Mouse (Mus musculus) thymus, postnatal 25 days (tissue): ENCODE measurements around the gene Mpped2.

Experiments used
- DNase-seq: peaks from one replicate; pipeline ENCODE4 v3.0.0; 2022

Mpped2 gene

DNA sequence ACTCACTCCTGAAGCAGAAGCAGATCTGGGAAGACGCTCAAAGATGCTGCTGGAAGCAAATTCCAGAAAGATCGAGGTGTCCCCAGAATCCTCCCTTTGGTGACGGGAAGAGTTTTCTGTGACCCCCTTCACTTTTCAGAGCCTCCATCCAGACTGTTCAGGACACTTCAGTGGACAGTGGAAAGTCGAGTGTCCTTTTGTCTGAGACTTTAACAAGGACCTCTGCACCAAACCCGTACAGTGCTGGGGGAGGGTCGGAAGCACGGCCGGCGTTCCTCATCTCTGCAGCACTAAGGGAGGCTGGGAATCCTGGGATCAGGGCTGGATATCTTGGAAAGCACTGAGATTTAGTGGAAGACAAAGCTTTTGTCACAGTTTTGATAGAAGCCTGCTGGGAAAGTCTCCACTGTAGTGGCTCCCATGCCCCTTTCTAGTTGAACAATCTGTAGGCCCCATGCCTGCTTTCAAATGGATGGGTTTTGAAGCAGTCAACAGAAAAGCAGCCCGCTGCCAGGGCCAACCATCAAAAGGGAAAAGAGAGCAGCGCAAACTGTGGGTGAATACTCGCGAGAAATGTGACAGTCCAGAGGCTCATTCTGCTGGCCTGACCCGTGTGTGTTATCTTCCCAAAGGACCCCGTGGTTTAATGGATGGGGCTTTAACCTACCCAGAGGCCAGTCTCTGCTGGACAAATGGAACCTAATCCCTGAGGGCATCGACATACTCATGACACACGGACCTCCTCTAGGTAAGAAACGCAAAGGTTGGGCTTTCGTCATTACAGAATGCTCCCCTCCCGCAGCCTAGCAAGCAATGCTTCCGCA lies 168.0 kb downstream of the Mpped2 start:
- DNase-seq, result no peak

DNA sequence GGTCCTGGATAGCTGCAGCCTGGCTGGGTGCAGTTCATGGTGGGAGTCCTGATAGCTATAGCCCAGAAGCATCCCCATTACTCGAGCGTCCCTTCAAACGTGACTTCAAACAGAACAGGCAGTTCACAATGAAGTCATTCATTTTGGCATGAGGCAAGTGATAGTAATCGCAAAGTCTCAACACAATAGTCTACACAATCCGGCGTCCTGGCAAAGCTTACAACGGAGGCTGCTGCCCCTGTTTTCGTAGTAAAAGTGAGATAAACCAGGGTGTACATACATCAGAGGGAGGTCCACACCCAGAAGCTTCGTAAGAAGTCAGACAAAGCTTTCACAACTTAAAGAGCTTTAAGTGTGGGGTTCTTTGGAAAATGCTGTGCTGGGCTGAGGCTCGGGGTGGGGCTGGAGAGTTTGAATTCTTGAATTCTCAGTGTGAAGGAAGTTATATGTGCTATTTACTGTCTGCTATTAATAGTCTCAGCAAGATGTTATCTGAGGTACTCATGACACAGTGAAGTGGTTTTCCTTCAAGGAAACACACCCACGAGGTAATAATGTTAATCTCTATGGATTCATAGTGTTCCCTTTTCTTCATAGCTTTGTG lies 170.1 kb downstream of the Mpped2 start:
- no peak for DNase-seq

GRCm38 (mm10) chr2:106865148-106865786 lies 172.2 kb downstream of the Mpped2 start:
- no peak for DNase-seq

GRCm38 (mm10) chr2:106866303-106866702 lies 173.2 kb downstream of the Mpped2 start:
- DNase-seq, result no peak

- no peak for DNase-seq
Observed at GRCm38 (mm10) chr2:106870886-106871285, 177.8 kb downstream of the Mpped2 start.

GRCm38 (mm10) chr2:106873166-106873565 lies 180.1 kb downstream of the Mpped2 start:
- DNase-seq, result no peak

DNA sequence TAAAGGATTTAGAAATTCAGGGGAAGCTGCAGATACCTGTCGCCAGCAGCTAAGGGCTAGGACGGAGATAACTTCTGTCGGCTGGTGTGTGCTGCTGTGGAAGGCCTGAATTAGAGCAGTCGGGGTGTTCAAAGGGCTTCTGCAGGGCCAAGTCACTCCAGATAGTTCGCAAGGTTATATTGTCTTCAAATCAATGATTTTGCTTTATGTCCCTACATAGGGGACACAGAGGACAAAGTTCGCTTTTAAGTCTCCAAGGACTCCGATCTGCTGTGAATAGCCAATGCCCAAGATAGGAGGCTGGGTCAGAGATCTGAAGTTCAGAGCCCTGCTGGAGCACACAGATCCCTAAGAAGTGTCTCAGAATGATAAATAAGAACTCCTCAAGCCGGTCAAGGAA lies 190.3 kb downstream of the Mpped2 start:
- DNase-seq, result no peak

DNA sequence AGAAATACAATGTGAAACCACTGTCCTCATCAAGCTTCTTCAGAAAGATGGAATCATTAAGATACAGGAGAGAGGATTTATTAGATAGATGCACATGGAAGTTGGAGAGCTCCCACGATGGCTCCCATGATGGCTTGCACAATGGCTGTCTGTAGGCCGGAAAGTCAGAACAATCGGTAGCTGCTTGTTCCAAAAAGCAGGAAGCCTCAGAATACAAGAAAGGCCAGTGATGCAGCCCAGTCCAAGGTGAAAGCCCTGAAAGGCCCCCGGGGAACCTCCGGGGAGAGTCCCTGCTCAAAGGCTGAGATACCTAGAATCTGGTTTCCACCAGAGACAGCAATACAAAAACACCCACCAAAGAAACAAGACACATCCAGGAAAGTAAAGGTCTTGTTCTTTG lies 195.1 kb downstream of the Mpped2 start:
- DNase-seq, result no peak

DNA sequence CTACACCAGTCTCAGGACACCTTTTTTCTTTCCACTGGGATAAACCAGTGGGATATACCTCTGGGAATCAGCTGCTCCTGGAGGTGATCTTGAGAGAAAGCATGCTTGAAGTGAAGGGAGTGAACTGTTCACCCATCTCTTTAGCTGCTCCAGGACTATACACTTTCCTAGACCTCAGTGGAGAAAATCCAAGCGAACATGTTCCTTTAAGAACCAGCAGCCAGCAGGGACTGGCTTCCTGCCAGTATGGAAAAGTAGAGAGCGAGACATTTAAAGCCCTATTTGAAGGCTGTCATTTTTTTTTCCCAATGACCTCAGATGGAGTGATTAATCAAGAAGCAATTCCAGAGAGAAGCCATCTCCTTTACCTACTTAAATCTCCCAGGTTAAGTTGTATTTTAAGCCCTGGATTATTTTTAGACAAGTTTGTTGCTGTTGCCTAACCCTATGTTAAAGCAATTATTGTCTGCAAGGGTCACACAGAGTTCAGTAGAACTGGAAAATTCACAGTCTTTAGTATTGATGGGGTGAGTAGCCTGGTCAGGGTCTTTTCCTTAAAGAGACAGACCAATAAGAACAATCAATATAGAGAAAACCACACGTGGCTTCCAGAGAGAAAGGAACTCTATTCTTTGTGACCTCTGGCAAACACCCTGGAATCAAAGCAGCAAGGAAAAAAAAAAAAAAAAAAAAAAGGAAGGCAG lies 196.4 kb downstream of the Mpped2 start:
- no peak for DNase-seq

DNA sequence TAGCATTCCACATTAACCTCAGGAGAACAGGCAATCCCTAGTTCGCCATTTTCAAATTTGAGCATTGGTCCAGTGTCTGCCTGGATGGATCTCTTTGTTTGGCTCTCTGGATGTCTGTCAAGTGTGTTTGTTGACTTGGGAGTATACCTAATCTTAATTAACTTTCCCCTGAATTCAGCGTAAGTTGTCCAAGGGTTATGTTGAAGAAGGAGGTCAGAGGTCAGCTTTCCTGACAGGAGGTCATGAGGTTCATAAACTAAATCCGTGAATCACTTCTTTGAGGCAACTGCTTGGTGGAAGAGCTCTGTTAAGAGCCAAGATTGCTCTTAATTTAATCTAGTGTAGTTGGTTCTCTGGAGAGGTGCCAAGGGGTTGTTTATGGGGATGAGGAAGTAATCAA lies 200.3 kb downstream of the Mpped2 start:
- DNase-seq, result no peak

DNA sequence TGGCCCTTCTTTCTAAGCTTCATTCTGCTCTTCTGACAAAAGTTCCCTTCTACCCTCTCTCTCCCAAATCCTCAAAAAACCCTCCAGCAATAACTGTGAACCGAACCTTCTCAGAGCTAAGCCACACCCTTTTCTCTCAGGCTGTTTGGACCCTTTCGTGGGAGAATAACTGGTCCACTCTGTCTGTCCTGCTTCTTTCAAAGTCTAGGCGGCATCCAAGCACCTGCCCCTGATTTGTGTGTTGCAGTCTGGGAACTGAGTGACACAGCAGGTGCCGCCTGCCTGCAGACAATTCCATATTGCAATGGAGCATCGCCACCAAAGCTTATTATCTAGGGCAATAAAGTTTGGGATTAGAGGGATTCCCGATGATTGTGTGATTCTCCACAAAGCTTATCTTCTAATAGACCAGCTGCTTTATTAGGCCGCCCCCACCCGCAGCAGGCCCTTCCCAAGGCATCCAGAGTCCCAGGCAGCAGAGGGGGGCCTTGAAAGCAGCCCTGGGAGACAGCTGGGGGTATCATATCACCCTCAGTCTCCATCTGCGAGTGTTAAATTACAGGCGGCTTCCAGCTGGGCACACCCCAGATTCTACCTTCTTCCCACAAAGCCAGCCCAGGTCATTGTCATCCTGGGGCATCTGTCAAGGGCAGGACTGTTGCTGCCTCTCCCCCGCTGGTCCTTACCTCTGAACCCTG lies 202.4 kb downstream of the Mpped2 start:
- DNase-seq, result no peak

DNA sequence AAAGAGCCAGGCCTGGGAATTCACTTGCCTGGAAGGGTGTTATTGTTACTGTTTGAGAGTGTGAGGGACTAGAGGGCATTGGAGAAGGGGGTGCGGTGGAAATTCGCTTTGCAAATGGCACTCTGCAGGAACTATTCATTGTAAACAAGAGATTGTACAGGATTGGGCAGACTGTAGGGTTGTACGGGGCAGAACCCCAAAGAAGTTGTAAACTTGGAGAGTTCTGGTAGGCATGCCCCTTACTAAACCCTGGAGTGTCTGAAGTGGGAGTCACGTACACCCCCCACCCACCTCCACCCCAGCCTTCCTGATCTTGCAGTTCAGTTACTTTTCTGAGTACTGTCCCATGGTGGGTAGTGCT lies 202.9 kb downstream of the Mpped2 start:
- no peak for DNase-seq

DNA sequence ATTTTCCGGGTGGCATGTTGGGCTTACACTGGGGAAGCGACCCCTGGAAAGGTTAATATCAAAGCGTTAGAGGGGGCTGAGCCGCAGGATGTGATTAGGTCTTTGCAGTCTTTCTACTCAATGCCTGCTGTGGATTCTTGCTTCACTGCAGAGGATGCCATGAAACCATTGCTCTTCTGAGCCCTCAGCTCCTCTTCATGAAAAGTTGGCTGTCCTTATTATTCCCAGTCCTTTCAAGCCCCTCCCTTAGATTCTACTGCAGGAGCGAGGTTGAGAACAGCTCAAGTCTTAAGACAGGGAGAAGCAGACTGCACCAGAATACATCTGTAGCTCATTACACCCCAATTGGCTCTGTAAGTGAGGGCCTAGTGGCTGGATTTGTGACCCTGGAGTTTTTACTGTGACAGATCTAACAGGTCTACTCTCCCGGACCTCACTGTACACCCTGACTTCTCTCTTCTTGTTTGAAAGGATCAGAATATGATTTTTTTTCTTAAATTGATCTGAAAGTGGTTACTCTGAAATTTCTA lies 218.9 kb downstream of the Mpped2 start:
- DNase-seq, result no peak
